Mouse (Mus musculus): ENCODE measurements at regions not wholly inside any gene's neighbourhood (a gene's known extent, or its start where the extent isn't known, plus 50 kb on each side); places are given as distances from the start of the nearest gene placed in this dataset.

GRCm38 (mm10) chr12:54314153-54314552, 110.5 kb upstream of the Egln3 start:
- WGBS, result 69% methylated on average over 2 of the region's 2 CpGs
- H3K9me3 ChIP-seq (ENCODE audit: low read length), result no peaks in the 10 kb centered on the region
- no peak overlapping the region for H3K4me3 ChIP-seq (ENCODE audit: low read depth, low read length)
- ATAC-seq (no peak), DNase-seq (no peak)
- H3K27ac ChIP-seq (ENCODE audit: low read depth, low read length), result no peak overlapping the region
- no peak overlapping the region for H3K9ac ChIP-seq
- TF ChIP-seq CTCF (IDR thresholded peaks at IDR 0.05; ENCODE audit: low read depth), result no peak
- H3K4me1 ChIP-seq (ENCODE audit: insufficient read depth), result peaks cover 5% of the 10 kb centered on the region; the same call in 1 of the 2 replicates
- no peak overlapping the region for H3K4me2 ChIP-seq (ENCODE audit: low read depth)
- H3K36me3 ChIP-seq (ENCODE audit: insufficient read depth), result no peaks in the 10 kb centered on the region
- no peaks in the 10 kb centered on the region for H3K27me3 ChIP-seq (ENCODE audit: insufficient read depth, low read length)

- DNase-seq (peak; percentile 54), ATAC-seq (peak; percentile 71)
- Histone ChIP-seq H3K4me3 (ENCODE audit: low read depth, low read length) (peak overlapping the region; percentile 30), H3K4me2 (ENCODE audit: low read depth) (peak overlapping the region; percentile 71), H3K36me3 (ENCODE audit: insufficient read depth) (no peaks in the 10 kb centered on the region), H3K27ac (ENCODE audit: low read depth, low read length) (no peak overlapping the region), H3K9me3 (ENCODE audit: low read length) (no peaks in the 10 kb centered on the region), H3K27me3 (ENCODE audit: insufficient read depth, low read length) (no peaks in the 10 kb centered on the region), H3K9ac (peak overlapping the region; percentile 46), H3K4me1 (ENCODE audit: insufficient read depth) (peaks cover 5% of the 10 kb centered on the region; the same call in 1 of the 2 replicates)
- WGBS, result 2% methylated on average over 20 of the region's 20 CpGs
- no peak for TF ChIP-seq CTCF (IDR thresholded peaks at IDR 0.05; ENCODE audit: low read depth)
These were observed 109.7 kb upstream of the Egln3 start for GRCm38 (mm10) chr12:54313211-54313845.

GRCm38 (mm10) chr12:54312522-54313210, 109.0 kb upstream of the Egln3 start:
- H3K36me3 ChIP-seq (ENCODE audit: insufficient read depth), result no peaks in the 10 kb centered on the region
- 24% methylated on average over 14 of the region's 14 CpGs for WGBS
- H3K4me2 ChIP-seq (ENCODE audit: low read depth), result peak overlapping the region; percentile 71
- H3K9me3 ChIP-seq (ENCODE audit: low read length), result no peaks in the 10 kb centered on the region
- H3K4me3 ChIP-seq (ENCODE audit: low read depth, low read length), result peak overlapping the region; percentile 30
- H3K4me1 ChIP-seq (ENCODE audit: insufficient read depth), result peaks cover 5% of the 10 kb centered on the region; the same call in 1 of the 2 replicates
- no peak overlapping the region for H3K27ac ChIP-seq (ENCODE audit: low read depth, low read length)
- H3K9ac ChIP-seq, result peak overlapping the region; percentile 46
- DNase-seq (no peak), ATAC-seq (peak; percentile 34)
- no peak for TF ChIP-seq CTCF (IDR thresholded peaks at IDR 0.05; ENCODE audit: low read depth)
- H3K27me3 ChIP-seq (ENCODE audit: insufficient read depth, low read length), result no peaks in the 10 kb centered on the region

- Histone ChIP-seq H3K27ac (ENCODE audit: low read depth, low read length) (no peak overlapping the region), H3K4me1 (ENCODE audit: insufficient read depth) (peaks cover 5% of the 10 kb centered on the region; the same call in 1 of the 2 replicates), H3K4me3 (ENCODE audit: low read depth, low read length) (no peak overlapping the region), H3K9me3 (ENCODE audit: low read length) (no peaks in the 10 kb centered on the region), H3K36me3 (ENCODE audit: insufficient read depth) (no peaks in the 10 kb centered on the region), H3K9ac (no peak overlapping the region), H3K27me3 (ENCODE audit: insufficient read depth, low read length) (no peaks in the 10 kb centered on the region), H3K4me2 (ENCODE audit: low read depth) (no peak overlapping the region)
- ATAC-seq (no peak), DNase-seq (no peak)
- WGBS, result 69% methylated on average over 4 of the region's 4 CpGs
- no peak for TF ChIP-seq CTCF (IDR thresholded peaks at IDR 0.05; ENCODE audit: low read depth)
These were observed 108.3 kb upstream of the Egln3 start for GRCm38 (mm10) chr12:54311896-54312521.

GRCm38 (mm10) chr12:54309874-54310273, 106.2 kb upstream of the Egln3 start:
- no peak overlapping the region for H3K9ac ChIP-seq
- no peak overlapping the region for H3K27ac ChIP-seq (ENCODE audit: low read depth, low read length)
- H3K4me3 ChIP-seq (ENCODE audit: low read depth, low read length), result no peak overlapping the region
- no peaks in the 10 kb centered on the region for H3K27me3 ChIP-seq (ENCODE audit: insufficient read depth, low read length)
- DNase-seq, result no peak
- no peak for ATAC-seq
- no peaks in the 10 kb centered on the region for H3K36me3 ChIP-seq (ENCODE audit: insufficient read depth)
- H3K9me3 ChIP-seq (ENCODE audit: low read length), result no peaks in the 10 kb centered on the region
- H3K4me1 ChIP-seq (ENCODE audit: insufficient read depth), result peaks cover 5% of the 10 kb centered on the region; the same call in 1 of the 2 replicates
- TF ChIP-seq CTCF (IDR thresholded peaks at IDR 0.05; ENCODE audit: low read depth), result no peak
- 82% methylated on average over 4 of the region's 4 CpGs for WGBS
- no peak overlapping the region for H3K4me2 ChIP-seq (ENCODE audit: low read depth)

GRCm38 (mm10) chr12:54309219-54309618, 105.6 kb upstream of the Egln3 start:
- H3K4me2 ChIP-seq (ENCODE audit: low read depth), result no peak overlapping the region
- DNase-seq (no peak), ATAC-seq (no peak)
- no peaks in the 10 kb centered on the region for H3K36me3 ChIP-seq (ENCODE audit: insufficient read depth)
- H3K9ac ChIP-seq, result no peak overlapping the region
- H3K27ac ChIP-seq (ENCODE audit: low read depth, low read length), result no peak overlapping the region
- WGBS, result 89% methylated on average over 6 of the region's 6 CpGs
- no peak for TF ChIP-seq CTCF (IDR thresholded peaks at IDR 0.05; ENCODE audit: low read depth)
- no peaks in the 10 kb centered on the region for H3K9me3 ChIP-seq (ENCODE audit: low read length)
- H3K27me3 ChIP-seq (ENCODE audit: insufficient read depth, low read length), result no peaks in the 10 kb centered on the region
- H3K4me1 ChIP-seq (ENCODE audit: insufficient read depth), result peaks cover 5% of the 10 kb centered on the region; the same call in 1 of the 2 replicates
- no peak overlapping the region for H3K4me3 ChIP-seq (ENCODE audit: low read depth, low read length)

GRCm38 (mm10) chr12:54305135-54305630, 101.5 kb upstream of the Egln3 start:
- 60% methylated on average over 9 of the region's 9 CpGs for WGBS
- no peak for DNase-seq
- Histone ChIP-seq H3K4me3 (ENCODE audit: low read depth, low read length) (no peak overlapping the region), H3K36me3 (ENCODE audit: insufficient read depth) (no peaks in the 10 kb centered on the region), H3K27me3 (ENCODE audit: insufficient read depth, low read length) (no peaks in the 10 kb centered on the region), H3K27ac (ENCODE audit: low read depth, low read length) (no peak overlapping the region), H3K9me3 (ENCODE audit: low read length) (no peaks in the 10 kb centered on the region), H3K9ac (no peak overlapping the region), H3K4me2 (ENCODE audit: low read depth) (no peak overlapping the region), H3K4me1 (ENCODE audit: insufficient read depth) (no peaks in the 10 kb centered on the region)
- no peak for TF ChIP-seq CTCF (IDR thresholded peaks at IDR 0.05; ENCODE audit: low read depth)
- ATAC-seq, result no peak
